9 mouse cellular contexts compared by ENCODE assay signal in the genomic region with DNA sequence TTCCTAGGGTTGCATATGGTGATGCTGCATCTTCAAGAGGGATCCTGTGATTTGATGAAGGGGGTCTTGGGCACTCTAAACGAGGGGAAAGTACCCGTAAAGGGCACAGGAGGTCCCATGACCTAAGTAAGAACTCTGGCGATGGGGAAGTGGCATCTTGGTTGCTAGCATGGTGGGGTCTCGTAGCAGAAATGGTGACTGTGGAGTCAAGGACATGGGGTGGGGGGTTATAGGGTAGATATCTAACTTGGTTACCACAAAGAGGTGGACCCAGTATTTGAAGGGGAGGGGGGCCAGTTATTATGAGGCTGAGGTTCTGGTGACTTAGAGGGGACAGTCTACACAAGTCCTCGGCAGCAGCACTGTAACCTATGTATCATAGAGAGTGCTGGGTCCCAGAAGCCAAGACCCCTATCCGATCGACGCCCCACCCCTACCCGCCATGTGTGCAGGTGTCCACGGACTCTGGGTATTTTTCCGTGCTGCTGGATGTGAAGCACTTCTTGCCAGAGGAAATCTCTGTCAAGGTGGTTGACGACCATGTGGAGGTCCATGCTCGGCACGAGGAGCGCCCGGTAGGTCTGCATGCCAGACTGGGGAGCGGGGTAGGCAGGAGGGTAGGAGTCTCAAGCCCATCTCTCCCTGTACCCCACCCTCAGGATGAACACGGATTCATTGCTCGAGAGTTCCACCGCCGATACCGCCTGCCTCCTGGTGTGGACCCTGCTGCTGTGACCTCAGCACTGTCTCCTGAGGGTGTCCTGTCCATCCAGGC. TPM values are rescaled to one million over a fixed set of nuclear protein-coding genes. Genes with fewer than 3 reads are reported as not detected.
A peak's percentile ranks its signal among the peaks of the same experiment; 100 is the strongest.
DNase-seq lines count a peak whose midpoint lies in the region; ATAC-seq and TF ChIP-seq lines count a peak whose summit lies in the region.
"Had no signal": no experiment of that assay in that cellular context is flagged by ENCODE, and none has a peak within 500 bp of the region (broad histone marks: within the 10 kb centered on the region; RNA-seq: fewer than 3 reads in every experiment).

No protein-coding gene starts in this region.

- no peak; the same call in 1 of the 2 replicates for TF ChIP-seq POLR2A in CH12.LX (IDR thresholded peaks at IDR 0.05; ENCODE audit: low read depth, low read length)

- peak; percentile 70 for DNase-seq in cerebellum, adult 9-11 months
- DNase-seq in cerebellum, postnatal 10 days: no peak
- no peak for DNase-seq in CH12.LX (ENCODE audit: extremely low read depth)
- no peak for DNase-seq in heart, postnatal 0 days (ENCODE audit: low spot score)
- no peak for DNase-seq in right cerebral cortex, postnatal 10 days (ENCODE audit: low spot score in 2 of 2)
- DNase-seq in urinary bladder, postnatal 4 days (ENCODE audit: low spot score in 2 of 2): no peak
- DNase-seq in adrenal gland, postnatal 10 days: no peak
- DNase-seq: B cell, adult 2 months had no signal

- no peak overlapping the region for H3K27ac ChIP-seq in CH12.LX (ENCODE audit: insufficient read depth, low read depth)
- peak overlapping the region; percentile 97 for H3K27ac ChIP-seq in heart, postnatal 0 days (ENCODE audit: low read depth)
- peak overlapping the region; percentile 25; the same call in 1 of the 2 replicates for H3K27ac ChIP-seq in liver, embryonic 16.5 days (ENCODE audit: low read length)

- peak overlapping the region in 1 of 3 experiments; percentile 71 for H3K4me3 ChIP-seq in CH12.LX (replicated peaks in 1 of 3; ENCODE audit: low read depth in 2 of 3, low read length in 2 of 3, poor library complexity in 1 of 3)
- peak overlapping the region; percentile 80 for H3K4me3 ChIP-seq in heart, postnatal 0 days (ENCODE audit: low read depth, low read length)
- peak overlapping the region; percentile 83 for H3K4me3 ChIP-seq in liver, embryonic 16.5 days (ENCODE audit: low read depth, low read length)

- 79% methylated on average over 22 of the region's 22 CpGs for WGBS in heart, postnatal 0 days
- 75% methylated on average over 22 of the region's 22 CpGs for WGBS in liver, embryonic 16.5 days (ENCODE audit: insufficient replicate concordance)

- H3K9ac ChIP-seq in CH12.LX (ENCODE audit: insufficient read depth, low read depth): peak overlapping the region; percentile 83; the same call in 1 of the 2 replicates
- H3K9ac ChIP-seq in heart, postnatal 0 days (replicated peaks; ENCODE audit: low read depth, low read length): peak overlapping the region; percentile 79
- H3K9ac ChIP-seq in liver, embryonic 16.5 days (ENCODE audit: low read depth, low read length): peak overlapping the region; percentile 88

- H3K9me3 ChIP-seq in CH12.LX (replicated peaks; ENCODE audit: low read length): no peaks in the 10 kb centered on the region
- H3K9me3 ChIP-seq in heart, postnatal 0 days (replicated peaks; ENCODE audit: control insufficient read depth, low read length): no peaks in the 10 kb centered on the region
- no peaks in the 10 kb centered on the region for H3K9me3 ChIP-seq in liver, embryonic 16.5 days (replicated peaks; ENCODE audit: control insufficient read depth, low read length)

- peaks cover 5 to 37% of the 10 kb centered on the region in 2 experiments; a peak in 3 of 4 replicates for H3K4me1 ChIP-seq in CH12.LX (ENCODE audit: control insufficient read depth in 1 of 2, insufficient read depth in 2 of 2)
- peaks cover 16% of the 10 kb centered on the region for H3K4me1 ChIP-seq in heart, postnatal 0 days (ENCODE audit: control insufficient read depth, insufficient read depth)
- peaks cover 28% of the 10 kb centered on the region for H3K4me1 ChIP-seq in liver, embryonic 16.5 days (ENCODE audit: control insufficient read depth, low read depth, low read length)

- no peak for ATAC-seq in heart, postnatal 0 days (ENCODE audit: insufficient read depth, low read depth)
- no peak for ATAC-seq in liver, embryonic 16.5 days (ENCODE audit: low read depth)

- dilution Hi-C loops in CH12.LX (cut with MboI; ENCODE audit: extremely low pct_ligation_motif_present, extremely low pct_unique_long_range_greater_than_20kb, low sequenced_read_pairs): no loop called here

- TF ChIP-seq CTCF in CH12.LX (conservative IDR thresholded peaks at IDR 0.05 in 1 of 2, IDR thresholded peaks at IDR 0.05 in 1 of 2; ENCODE audit: low read depth in 2 of 2, low read length in 2 of 2): no peak
- TF ChIP-seq CTCF in heart, postnatal 0 days (IDR thresholded peaks at IDR 0.05; ENCODE audit: low read depth): no peak

- peaks cover 32 to 51% of the 10 kb centered on the region in 2 experiments for H3K36me3 ChIP-seq in CH12.LX (replicated peaks in 1 of 2; ENCODE audit: control insufficient read depth in 1 of 2, insufficient read depth in 1 of 2, low read length in 1 of 2)
- peaks cover 29% of the 10 kb centered on the region for H3K36me3 ChIP-seq in heart, postnatal 0 days (replicated peaks; ENCODE audit: control insufficient read depth, insufficient read depth, low read length)
- peaks cover 17% of the 10 kb centered on the region for H3K36me3 ChIP-seq in liver, embryonic 16.5 days (ENCODE audit: control insufficient read depth, insufficient read depth)

- in situ Hi-C loops in CH12.LX (cut with MboI; ENCODE audit: low pct_ligation_motif_present, low pct_unique_long_range_greater_than_20kb, low sequenced_read_pairs): no loop called here

- no peak for TF ChIP-seq EP300 in CH12.LX (IDR thresholded peaks at IDR 0.05; ENCODE audit: low read length)
- 0 out of 2 replicates have a peak, but pooled peaks have one; percentile 27 for TF ChIP-seq EP300 in heart, postnatal 0 days (IDR thresholded peaks at IDR 0.05; ENCODE audit: low read depth)

- H3K27me3 ChIP-seq in CH12.LX (replicated peaks): no peaks in the 10 kb centered on the region
- H3K27me3 ChIP-seq in heart, postnatal 0 days (ENCODE audit: control insufficient read depth, insufficient read depth, low read length): no peaks in the 10 kb centered on the region
- no peaks in the 10 kb centered on the region for H3K27me3 ChIP-seq in liver, embryonic 16.5 days (ENCODE audit: control insufficient read depth, insufficient read depth, low read depth, low read length)

- H3K79me2 ChIP-seq in CH12.LX (replicated peaks; ENCODE audit: control insufficient read depth, extremely low read depth, insufficient read depth, poor library complexity, severe bottlenecking): peaks cover 10% of the 10 kb centered on the region

- no peak for TF ChIP-seq RAD21 in CH12.LX (IDR thresholded peaks at IDR 0.05; ENCODE audit: low read depth, low read length)

- 0 out of 2 replicates have a peak overlapping the region, but pooled peaks have one; percentile 82 for H3K4me2 ChIP-seq in CH12.LX (ENCODE audit: insufficient read depth, low read depth, poor library complexity, severe bottlenecking)
- peak overlapping the region; percentile 79 for H3K4me2 ChIP-seq in heart, postnatal 0 days (ENCODE audit: low read depth, low read length)
- H3K4me2 ChIP-seq in liver, embryonic 16.5 days (ENCODE audit: low read depth, low read length): peak overlapping the region; percentile 96

TF ChIP-seq in CH12.LX, 34 proteins besides CTCF, POLR2A, EP300 and RAD21:
- peak; percentile 41; the same call in 1 of the 2 replicates for TF ChIP-seq POLR2AphosphoS2 (IDR thresholded peaks at IDR 0.05; ENCODE audit: low read depth, low read length)
- TF ChIP-seq MAFK (IDR thresholded peaks at IDR 0.05; ENCODE audit: insufficient replicate concordance, low read length): no peak

RNA-seq across cellular contexts. Expression of a gene that starts 1.9 kb away (rescaled TPM):
- total RNA-seq in CH12.LX (2012; rRNA removed): 4.0 and 5.9 TPM in 2 replicates
- 1.7 and 2.0 TPM in 2 replicates for total RNA-seq in CH12.LX (2014; rRNA removed)
- polyA plus RNA-seq in CH12.LX (2012; ENCODE audit: insufficient read length, low read depth): 5.7 and 6.0 TPM in 2 replicates
- 6.5 and 7.1 TPM in 2 replicates for total RNA-seq in heart, postnatal 0 days (2014; rRNA removed; ENCODE audit: low replicate concordance)
- polyA plus RNA-seq in heart, postnatal 0 days (2015; fragmentation: Nextera tagmentation; extraction: Ambion mirVana): 2.5 and 3.2 TPM in 2 replicates
- 2.7 and 3.0 TPM in 2 replicates for polyA plus RNA-seq in liver, embryonic 16.5 days (2015; fragmentation: Nextera tagmentation; extraction: Ambion mirVana)
- total RNA-seq in adrenal gland, postnatal 10 days (2021): 10 to 100 TPM in 1 of 2 experiments, 1 to 10 TPM in 1; 5.3 to 10.1 TPM

RNA-seq across cellular contexts. Expression of a gene that starts 2.0 kb away (rescaled TPM):
- total RNA-seq in CH12.LX (2012; rRNA removed) (1.6 and 2.3 TPM in 2 replicates), CH12.LX (2014; rRNA removed) (0.79 and 1.2 TPM in 2 replicates)
- polyA plus RNA-seq in CH12.LX (2012; ENCODE audit: insufficient read length, low read depth): 4.1 and 6.0 TPM in 2 replicates
- total RNA-seq in heart, postnatal 0 days (2014; rRNA removed; ENCODE audit: low replicate concordance): 72.0 and 93.3 TPM in 2 replicates
- polyA plus RNA-seq in heart, postnatal 0 days (2015; fragmentation: Nextera tagmentation; extraction: Ambion mirVana): 339 and 340 TPM in 2 replicates
- polyA plus RNA-seq in liver, embryonic 16.5 days (2015; fragmentation: Nextera tagmentation; extraction: Ambion mirVana): 5.3 and 6.9 TPM in 2 replicates
- total RNA-seq in adrenal gland, postnatal 10 days (2021): 10 to 100 TPM; 25.5 to 68.9 TPM

RNA-seq across cellular contexts. Expression of a gene that starts 5.6 kb away (rescaled TPM):
- total RNA-seq in CH12.LX (2012; rRNA removed) (8.3 and 11.0 TPM in 2 replicates), CH12.LX (2014; rRNA removed) (4.0 and 5.2 TPM in 2 replicates)
- 38.6 and 49.5 TPM in 2 replicates for polyA plus RNA-seq in CH12.LX (2012; ENCODE audit: insufficient read length, low read depth)
- 11.9 and 19.7 TPM in 2 replicates for total RNA-seq in heart, postnatal 0 days (2014; rRNA removed; ENCODE audit: low replicate concordance)
- polyA plus RNA-seq in heart, postnatal 0 days (2015; fragmentation: Nextera tagmentation; extraction: Ambion mirVana): 26.2 and 27.1 TPM in 2 replicates
- 22.7 and 23.7 TPM in 2 replicates for polyA plus RNA-seq in liver, embryonic 16.5 days (2015; fragmentation: Nextera tagmentation; extraction: Ambion mirVana)
- total RNA-seq in adrenal gland, postnatal 10 days (2021): 10 to 100 TPM; 34.4 to 40.5 TPM

RNA-seq across cellular contexts. Expression of a gene that starts 9.1 kb away (rescaled TPM):
- total RNA-seq in CH12.LX (2012; rRNA removed) (56.7 and 61.2 TPM in 2 replicates), CH12.LX (2014; rRNA removed) (60.8 and 63.4 TPM in 2 replicates)
- polyA plus RNA-seq in CH12.LX (2012; ENCODE audit: insufficient read length, low read depth): 51.5 and 54.4 TPM in 2 replicates
- total RNA-seq in heart, postnatal 0 days (2014; rRNA removed; ENCODE audit: low replicate concordance): 36.9 and 41.9 TPM in 2 replicates
- polyA plus RNA-seq in heart, postnatal 0 days (2015; fragmentation: Nextera tagmentation; extraction: Ambion mirVana): 120 and 123 TPM in 2 replicates
- 31.5 and 32.6 TPM in 2 replicates for polyA plus RNA-seq in liver, embryonic 16.5 days (2015; fragmentation: Nextera tagmentation; extraction: Ambion mirVana)
- total RNA-seq in adrenal gland, postnatal 10 days (2021): 10 to 100 TPM; 61.4 to 71.1 TPM

RNA-seq across cellular contexts. Expression of a gene that starts 9.1 kb away (rescaled TPM):
- total RNA-seq in CH12.LX (2012; rRNA removed) (2.6 and 2.7 TPM in 2 replicates), CH12.LX (2014; rRNA removed) (1.9 and 2.3 TPM in 2 replicates)
- 3.3 and 3.8 TPM in 2 replicates for polyA plus RNA-seq in CH12.LX (2012; ENCODE audit: insufficient read length, low read depth)
- total RNA-seq in heart, postnatal 0 days (2014; rRNA removed; ENCODE audit: low replicate concordance): 0.08 and 0.61 TPM in 2 replicates
- 3.0 and 3.4 TPM in 2 replicates for polyA plus RNA-seq in heart, postnatal 0 days (2015; fragmentation: Nextera tagmentation; extraction: Ambion mirVana)
- polyA plus RNA-seq in liver, embryonic 16.5 days (2015; fragmentation: Nextera tagmentation; extraction: Ambion mirVana): 3.8 and 4.1 TPM in 2 replicates
- total RNA-seq in adrenal gland, postnatal 10 days (2021): 1 to 10 TPM; 2.4 to 7.1 TPM

Comparison
In these comparisons a context has a peak if more than half of its experiments do, and no peak if none do; other contexts are left out.
1. RNA of a gene that starts 2.0 kb away (total RNA-seq): 72.0 to 93.3 TPM in heart, postnatal 0 days and 25.5 to 68.9 TPM in adrenal gland, postnatal 10 days; 0.79 to 2.3 TPM in CH12.LX; every median in the first group is over 4 times any median in the second.
2. Peak in every context shown above with its lines, with median percentiles within 50 percentile points of each other: H3K4me2 ChIP-seq and H3K9ac ChIP-seq.